Mouse (Mus musculus) intestine, embryonic 14.5 days (tissue): ENCODE results near the gene Tmpo. TPM values are rescaled to one million over a fixed set of nuclear protein-coding genes. Genes with fewer than 3 reads are reported as not detected.

ENCODE experiments used
- ATAC-seq: fragments of 200-750 bp; cut with Nextera tagmentation; replicated peaks from 2 replicates; pipeline ENCODE4 v1.8.0; 2017; ENCODE audit warnings: low read depth, moderate number of reproducible peaks, moderate TSS enrichment, moderate library complexity; ENCODE audit not compliant: low FRiP score, low TSS enrichment
- DNase-seq: peaks from one replicate; pipeline ENCODE4 v3.0.0-alpha.2; 2018; ENCODE audit warnings: low spot score
- H3K27ac ChIP-seq: fragments of 300-500 bp; sonication (generic); 2 replicates; pipeline ENCODE4 v1.5.1; 2014; ENCODE audit warnings: low read depth, mild to moderate bottlenecking, control low read depth
- H3K27me3 ChIP-seq: fragments of 300-500 bp; sonication (generic); replicated peaks from 2 replicates; pipeline ENCODE4 v1.6.1; 2014; ENCODE audit warnings: low read length, control low read depth; ENCODE audit not compliant: control insufficient read depth, insufficient read depth
- H3K36me3 ChIP-seq: fragments of 300-500 bp; sonication (generic); 2 replicates; pipeline ENCODE4 v1.6.1; 2014; ENCODE audit warnings: low read length, control low read depth; ENCODE audit not compliant: control insufficient read depth, insufficient read depth
- H3K4me1 ChIP-seq: fragments of 300-500 bp; sonication (generic); replicated peaks from 2 replicates; pipeline ENCODE4 v1.6.1; 2014; ENCODE audit warnings: low read length, control low read depth, mixed read lengths; ENCODE audit not compliant: control insufficient read depth, insufficient read depth
- H3K4me2 ChIP-seq: fragments of 300-500 bp; sonication (generic); 2 replicates; pipeline ENCODE4 v1.6.1; 2014; ENCODE audit warnings: low read length
- H3K4me3 ChIP-seq: fragments of 300-500 bp; sonication (generic); 2 replicates; pipeline ENCODE4 v1.5.1; 2014; ENCODE audit warnings: low read depth, low read length, control low read depth, mixed read lengths
- H3K9ac ChIP-seq: fragments of 300-500 bp; sonication (generic); 2 replicates; pipeline ENCODE4 v1.6.1; 2014; ENCODE audit warnings: mild to moderate bottlenecking, low read length
- H3K9me3 ChIP-seq: fragments of 300-500 bp; sonication (generic); 2 replicates; pipeline ENCODE4 v1.6.1; 2016; ENCODE audit warnings: low read length, control low read depth; ENCODE audit not compliant: control insufficient read depth
- WGBS: fragments of 180-500 bp; shearing (Covaris S2); extraction: QIAGEN DNeasy Blood & Tissue Kit; methylation state at CpG from one replicate; pipeline ENCODE4 v1.1.7; 2014; 5-methylcytosine and 5-hydroxymethylcytosine counted together
- polyA plus RNA-seq: library from polyadenylated mRNA; unstranded; fragments of >200 nt; fragmentation: Nextera tagmentation; extraction: Ambion mirVana; gene quantifications from 2 replicates; pipeline ENCODE4 v1.2.1, GENCODE M21; 2014

Tmpo gene
- polyA plus RNA-seq, 1 experiment from 2014 or later = 219 TPM

- Histone ChIP-seq H3K9me3 (no peaks in the 10 kb centered on the region), H3K27me3 (no peaks in the 10 kb centered on the region), H3K4me2 (no peak overlapping the region), H3K9ac (no peak overlapping the region), H3K4me1 (peaks cover 12% of the 10 kb centered on the region), H3K4me3 (no peak overlapping the region), H3K27ac (no peak overlapping the region), H3K36me3 (peaks cover 9% of the 10 kb centered on the region)
- DNase-seq (no peak), ATAC-seq (no peak)
- WGBS = 62% methylated on average over 10 of the region's 10 CpGs
Observed at GRCm38 (mm10) chr10:91126618-91127355, 54.3 kb downstream of the Tmpo start.

- Histone ChIP-seq H3K27ac (peak within 1 kb of the TSS; percentile 89), H3K9ac (peak within 1 kb of the TSS; percentile 97), H3K27me3 (no peaks in the 10 kb centered on the region), H3K36me3 (peaks cover 34% of the 10 kb centered on the region), H3K4me3 (peak within 1 kb of the TSS; percentile 98), H3K4me1 (peaks cover 12% of the 10 kb centered on the region), H3K4me2 (peak within 1 kb of the TSS; percentile 60), H3K9me3 (no peaks in the 10 kb centered on the region)
- ATAC-seq (peak; percentile 99), DNase-seq (peak; percentile 98)
- WGBS = 10% methylated on average over 57 of the region's 59 CpGs
Observed at GRCm38 (mm10) chr10:91123828-91124822, 57.0 kb downstream of the Tmpo start, which contains the start of gene Slc25a3. TSS of gene Slc25a3 (minus strand) at chr10:91124059.

GRCm38 (mm10) chr10:91123281-91123827, 57.8 kb downstream of the Tmpo start:
- peak overlapping the region; percentile 98 for H3K4me3 ChIP-seq
- ATAC-seq (peak; percentile 62), DNase-seq (no peak)
- H3K27me3 ChIP-seq = no peaks in the 10 kb centered on the region
- H3K27ac ChIP-seq = peak overlapping the region; percentile 89
- H3K9ac ChIP-seq = peak overlapping the region; percentile 97
- H3K36me3 ChIP-seq = peaks cover 42% of the 10 kb centered on the region
- H3K9me3 ChIP-seq = no peaks in the 10 kb centered on the region
- peaks cover 12% of the 10 kb centered on the region for H3K4me1 ChIP-seq
- H3K4me2 ChIP-seq = peak overlapping the region; percentile 60
- WGBS = under 1% methylated on average over 44 of the region's 44 CpGs

GRCm38 (mm10) chr10:91122646-91123045, 58.5 kb downstream of the Tmpo start:
- Histone ChIP-seq H3K27me3 (no peaks in the 10 kb centered on the region), H3K9me3 (no peaks in the 10 kb centered on the region), H3K36me3 (peaks cover 49% of the 10 kb centered on the region), H3K4me1 (peaks cover 12% of the 10 kb centered on the region), H3K4me3 (peak overlapping the region; percentile 98), H3K27ac (no peak overlapping the region), H3K9ac (peak overlapping the region; percentile 97), H3K4me2 (peak overlapping the region; percentile 60)
- ATAC-seq = no peak
- WGBS = 32% methylated on average over 6 of the region's 6 CpGs
- no peak for DNase-seq

GRCm38 (mm10) chr10:91116958-91117357, 64.2 kb downstream of the Tmpo start:
- H3K4me2 ChIP-seq = no peak overlapping the region
- no peak overlapping the region for H3K27ac ChIP-seq
- 93% methylated on average over 12 of the region's 12 CpGs for WGBS
- no peak overlapping the region for H3K4me3 ChIP-seq
- no peaks in the 10 kb centered on the region for H3K27me3 ChIP-seq
- ATAC-seq (no peak), DNase-seq (no peak)
- no peak overlapping the region for H3K9ac ChIP-seq
- peaks cover 3% of the 10 kb centered on the region; the same call in 1 of the 2 replicates for H3K9me3 ChIP-seq
- peaks cover 2% of the 10 kb centered on the region; the same call in 1 of the 2 replicates for H3K4me1 ChIP-seq
- H3K36me3 ChIP-seq = peaks cover 87% of the 10 kb centered on the region

- peaks cover 3% of the 10 kb centered on the region; the same call in 1 of the 2 replicates for H3K9me3 ChIP-seq
- no peaks in the 10 kb centered on the region for H3K4me1 ChIP-seq
- no peak for ATAC-seq
- DNase-seq = no peak
- no peak overlapping the region for H3K9ac ChIP-seq
- H3K4me2 ChIP-seq = no peak overlapping the region
- no peaks in the 10 kb centered on the region for H3K27me3 ChIP-seq
- H3K4me3 ChIP-seq = no peak overlapping the region
- WGBS = 67% methylated on average over 4 of the region's 4 CpGs
- H3K27ac ChIP-seq = no peak overlapping the region
- peaks cover 18% of the 10 kb centered on the region for H3K36me3 ChIP-seq
Observed at GRCm38 (mm10) chr10:91109841-91110240, 71.3 kb downstream of the Tmpo start.

- Histone ChIP-seq H3K4me1 (no peaks in the 10 kb centered on the region), H3K9ac (no peak overlapping the region), H3K36me3 (peaks cover 8% of the 10 kb centered on the region; the same call in 1 of the 2 replicates), H3K4me3 (no peak overlapping the region), H3K4me2 (no peak overlapping the region), H3K27ac (no peak overlapping the region), H3K9me3 (no peaks in the 10 kb centered on the region), H3K27me3 (no peaks in the 10 kb centered on the region)
- ATAC-seq (no peak), DNase-seq (no peak)
- 80% methylated on average over 3 of the region's 3 CpGs for WGBS
Observed at GRCm38 (mm10) chr10:91105981-91106380, 75.1 kb downstream of the Tmpo start.

GRCm38 (mm10) chr10:91102799-91103590, 78.1 kb downstream of the Tmpo start:
- 91% methylated on average over 14 of the region's 14 CpGs for WGBS
- Histone ChIP-seq H3K4me2 (no peak overlapping the region), H3K9me3 (no peaks in the 10 kb centered on the region), H3K4me1 (no peaks in the 10 kb centered on the region), H3K27me3 (no peaks in the 10 kb centered on the region), H3K36me3 (peaks cover 14% of the 10 kb centered on the region), H3K27ac (no peak overlapping the region), H3K4me3 (no peak overlapping the region), H3K9ac (no peak overlapping the region)
- DNase-seq (no peak), ATAC-seq (no peak)
